Mouse (Mus musculus) midbrain, postnatal 0 days (tissue): ENCODE data around the gene Nr4a2. TPM values are rescaled to one million over a fixed set of nuclear protein-coding genes. Genes with fewer than 3 reads are reported as not detected.

Experiments used
- ATAC-seq: fragments of 200-750 bp; cut with Nextera tagmentation; 2 replicates; pipeline ENCODE4 v1.8.0; 2017; ENCODE audit warnings: moderate number of reproducible peaks, mild to moderate bottlenecking, moderate TSS enrichment, moderate library complexity; ENCODE audit not compliant: low FRiP score
- DNase-seq: peaks from one replicate; pipeline ENCODE4 v3.0.0-alpha.2; 2015; ENCODE audit warnings: low spot score
- H3K27ac ChIP-seq: fragments of 300-500 bp; sonication (generic); 2 replicates; pipeline ENCODE4 v1.5.1; 2014; ENCODE audit warnings: low read depth, mild to moderate bottlenecking, low read length, mixed read lengths
- H3K27me3 ChIP-seq: fragments of 300-500 bp; sonication (generic); 2 replicates; pipeline ENCODE4 v1.6.1; 2014; ENCODE audit warnings: low read length, control low read depth, mixed read lengths; ENCODE audit not compliant: insufficient read depth
- H3K36me3 ChIP-seq: fragments of 300-500 bp; sonication (generic); 2 replicates; pipeline ENCODE4 v1.6.1; 2014; ENCODE audit warnings: low read length, control low read depth, mixed read lengths; ENCODE audit not compliant: insufficient read depth
- H3K4me1 ChIP-seq: fragments of 300-500 bp; sonication (generic); 2 replicates; pipeline ENCODE4 v1.6.1; 2014; ENCODE audit warnings: mild to moderate bottlenecking, control low read depth, antibody characterized with exemption, low read length, mixed read lengths; ENCODE audit not compliant: insufficient read depth
- H3K4me2 ChIP-seq: fragments of 300-500 bp; sonication (generic); 2 replicates; pipeline ENCODE4 v1.6.1; 2014; ENCODE audit warnings: low read depth, mild to moderate bottlenecking, low read length, mixed read lengths; ENCODE audit not compliant: poor library complexity, severe bottlenecking
- H3K4me3 ChIP-seq: fragments of 300-500 bp; sonication (generic); 2 replicates; pipeline ENCODE4 v1.5.1; 2014; ENCODE audit warnings: low read depth, mild to moderate bottlenecking, low read length, moderate library complexity
- H3K9ac ChIP-seq: fragments of 300-500 bp; sonication (generic); replicated peaks from 2 replicates; pipeline ENCODE4 v1.6.1; 2014; ENCODE audit warnings: mild to moderate bottlenecking, low read length, moderate library complexity, mixed read lengths; ENCODE audit not compliant: poor library complexity, severe bottlenecking
- H3K9me3 ChIP-seq: fragments of 300-500 bp; sonication (generic); 2 replicates; pipeline ENCODE4 v1.6.1; 2016; ENCODE audit warnings: low read length, control low read depth
- CTCF ChIP-seq: IDR thresholded peaks from 2 replicates; pipeline ENCODE4 v1.5.1; 2016; ENCODE audit warnings: antibody characterized with exemption, mild to moderate bottlenecking
- WGBS: fragments of 180-500 bp; shearing (Covaris S2); extraction: QIAGEN DNeasy Blood & Tissue Kit; methylation state at CpG from one replicate; pipeline ENCODE4 v1.1.7; 2014; 5-methylcytosine and 5-hydroxymethylcytosine counted together
- polyA plus RNA-seq: library from polyadenylated mRNA; unstranded; fragments of >200 nt; fragmentation: Nextera tagmentation; extraction: Ambion mirVana; gene quantifications from 2 replicates; pipeline ENCODE4 v1.2.1, GENCODE M21; 2015
- total RNA-seq: library from RNA; depleted of rRNA; stranded (reverse); fragments of >200 nt; gene quantifications from 2 replicates; pipeline ENCODE4 v1.2.3, GENCODE M21; 2014

The Nr4a2 gene
- total and polyA plus RNA-seq, 2 experiments from 2014 or later, result 14.6 to 19.4 TPM

- DNase-seq, result no peak
- H3K36me3 ChIP-seq, result no peaks in the 10 kb centered on the region
- 93% methylated on average over 5 of the region's 5 CpGs for WGBS
- no peaks in the 10 kb centered on the region for H3K9me3 ChIP-seq
- H3K4me1 ChIP-seq, result no peaks in the 10 kb centered on the region
- no peak for ATAC-seq
- no peak overlapping the region for H3K9ac ChIP-seq
- H3K4me2 ChIP-seq, result no peak overlapping the region
- H3K27ac ChIP-seq, result no peak overlapping the region
- no peak for TF ChIP-seq CTCF
- H3K4me3 ChIP-seq, result no peak overlapping the region
- no peaks in the 10 kb centered on the region for H3K27me3 ChIP-seq
Measured at GRCm38 (mm10) chr2:57145646-57146421, 22.0 kb upstream of the Nr4a2 start.

DNA sequence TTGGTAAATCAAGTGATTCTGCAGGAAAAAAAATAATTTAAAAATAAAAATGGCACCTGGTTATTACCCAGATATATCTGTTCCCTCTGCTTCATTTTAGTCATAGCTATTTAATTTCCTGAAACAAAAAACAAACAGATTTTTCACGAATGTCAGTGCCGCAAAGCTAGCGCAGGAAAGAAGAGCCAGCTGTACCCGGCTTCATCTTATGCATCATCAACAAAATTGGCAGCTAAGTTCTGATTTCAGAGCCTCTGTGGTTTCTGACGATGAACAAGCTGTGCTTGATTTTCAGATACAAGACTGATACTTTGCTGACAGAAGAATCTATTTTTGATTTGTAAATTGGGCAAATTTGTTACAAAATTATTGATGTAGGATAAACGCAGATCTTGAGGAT lies 14.8 kb upstream of the Nr4a2 start:
- Histone ChIP-seq H3K36me3 (no peaks in the 10 kb centered on the region), H3K9ac (no peak overlapping the region), H3K4me1 (no peaks in the 10 kb centered on the region), H3K4me2 (no peak overlapping the region), H3K9me3 (no peaks in the 10 kb centered on the region), H3K27me3 (no peaks in the 10 kb centered on the region), H3K27ac (no peak overlapping the region), H3K4me3 (no peak overlapping the region)
- DNase-seq (no peak), ATAC-seq (no peak)
- no peak for TF ChIP-seq CTCF
- 90% methylated on average over 6 of the region's 6 CpGs for WGBS

DNA sequence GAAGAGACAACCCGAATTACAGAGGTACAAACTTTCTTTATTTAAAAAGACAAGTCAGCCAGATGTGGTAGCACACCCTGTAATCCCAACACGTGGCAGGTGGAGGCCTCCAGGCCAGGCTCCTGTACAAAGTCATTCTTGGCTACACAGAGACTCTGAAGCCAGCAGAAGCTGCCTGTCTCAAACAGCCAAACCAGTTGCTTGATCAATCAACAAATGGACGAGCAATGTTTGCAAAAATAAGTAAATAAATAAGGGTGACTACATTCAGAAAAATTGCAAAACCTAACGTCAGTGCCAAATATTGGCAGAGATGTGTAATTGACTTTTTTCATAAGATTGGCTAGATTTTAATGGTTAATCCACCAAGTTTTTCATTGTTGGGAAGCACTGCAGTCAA lies 3.7 kb upstream of the Nr4a2 start:
- 74% methylated on average over 4 of the region's 4 CpGs for WGBS

GRCm38 (mm10) chr2:57125891-57126290 lies 2.1 kb upstream of the Nr4a2 start:
- Histone ChIP-seq H3K27me3 (peaks cover 38% of the 10 kb centered on the region), H3K4me2 (no peak overlapping the region), H3K36me3 (no peaks in the 10 kb centered on the region), H3K4me3 (no peak overlapping the region), H3K4me1 (no peaks in the 10 kb centered on the region), H3K9ac (no peak overlapping the region), H3K27ac (no peak overlapping the region), H3K9me3 (no peaks in the 10 kb centered on the region)
- WGBS, result 84% methylated on average over 6 of the region's 6 CpGs
- ATAC-seq, result no peak
- DNase-seq, result no peak
- TF ChIP-seq CTCF, result no peak

More for the DNA sequence above, 3.7 kb upstream of the Nr4a2 start:
- Histone ChIP-seq H3K4me1 (no peaks in the 10 kb centered on the region), H3K4me2 (no peak overlapping the region), H3K36me3 (no peaks in the 10 kb centered on the region), H3K9me3 (no peaks in the 10 kb centered on the region), H3K27ac (no peak overlapping the region), H3K27me3 (peaks cover 32% of the 10 kb centered on the region), H3K9ac (no peak overlapping the region), H3K4me3 (no peak overlapping the region)
- ATAC-seq (no peak), DNase-seq (no peak)
- TF ChIP-seq CTCF, result no peak

- Histone ChIP-seq H3K4me2 (peak overlapping the region; percentile 99), H3K4me1 (no peaks in the 10 kb centered on the region), H3K36me3 (no peaks in the 10 kb centered on the region), H3K4me3 (peak overlapping the region; percentile 77), H3K9me3 (no peaks in the 10 kb centered on the region), H3K27ac (0 out of 2 replicates have a peak overlapping the region, but pooled peaks have one; percentile 6), H3K27me3 (peaks cover 43% of the 10 kb centered on the region), H3K9ac (peak overlapping the region; percentile 64)
- under 1% methylated on average over 50 of the region's 67 CpGs for WGBS
- peak; percentile 83 for ATAC-seq
- no peak for TF ChIP-seq CTCF
- no peak for DNase-seq
Measured at GRCm38 (mm10) chr2:57122986-57123980, 520 bp downstream of the Nr4a2 start.

GRCm38 (mm10) chr2:57121110-57121509 lies 2.7 kb downstream of the Nr4a2 start:
- Histone ChIP-seq H3K27ac (no peak overlapping the region), H3K4me2 (no peak overlapping the region), H3K4me1 (no peaks in the 10 kb centered on the region), H3K36me3 (no peaks in the 10 kb centered on the region), H3K9ac (no peak overlapping the region), H3K27me3 (peaks cover 39% of the 10 kb centered on the region), H3K4me3 (no peak overlapping the region), H3K9me3 (no peaks in the 10 kb centered on the region)
- no peak for DNase-seq
- no peak for ATAC-seq
- WGBS, result 89% methylated on average over 4 of the region's 4 CpGs
- no peak for TF ChIP-seq CTCF
